Mouse (Mus musculus): ENCODE data around the gene Sit1.
"Not testable (repeated sequence)": the region's sequence is repeated elsewhere in the genome, so short reads cannot be mapped to it uniquely, and the experiment has no call there.

Gene Sit1

DNA sequence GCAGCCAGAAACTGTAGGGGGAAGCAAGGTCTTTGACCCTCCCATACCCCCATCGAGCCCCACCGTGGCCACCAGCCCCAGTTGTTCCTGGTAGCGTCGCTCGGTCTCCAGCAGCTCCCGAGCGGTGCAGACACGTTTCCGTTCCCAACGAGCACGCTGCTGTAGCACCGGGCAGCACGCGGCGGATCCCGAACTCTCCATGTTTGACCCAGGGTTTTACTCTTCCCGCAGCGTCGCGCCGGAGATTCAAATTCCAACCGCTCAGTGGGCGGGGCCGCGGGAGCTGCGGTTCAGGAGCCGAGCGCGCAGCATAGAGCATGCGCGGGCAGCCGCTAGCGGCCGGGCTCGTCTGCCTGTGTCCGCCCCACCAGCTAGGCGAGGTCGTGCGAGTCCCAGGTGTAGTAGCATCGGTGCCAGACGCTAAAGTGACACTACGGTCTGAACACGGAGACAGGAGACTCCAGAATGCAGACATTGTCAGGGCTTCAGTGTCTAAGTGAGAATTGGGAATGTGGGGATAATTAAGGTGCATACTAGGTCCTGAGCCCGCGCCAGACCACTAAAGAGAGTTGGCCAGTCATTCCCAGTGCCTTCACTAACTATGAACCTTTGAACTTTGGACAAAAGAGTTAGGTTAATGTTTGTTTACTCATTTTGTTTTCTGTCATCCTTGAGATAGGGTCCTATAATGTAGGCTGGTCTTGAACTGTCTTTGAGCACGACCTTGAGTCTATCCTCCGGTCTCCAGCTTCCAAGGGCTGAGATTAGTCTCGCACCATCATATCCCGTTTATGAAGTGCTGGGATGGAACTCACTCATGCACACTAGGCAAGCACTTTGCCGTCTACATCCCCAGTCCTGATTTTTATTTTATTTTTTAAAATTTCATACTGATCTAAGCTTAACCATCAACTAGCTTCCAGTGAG is 16.1 kb upstream of the Sit1 start, which contains the start of gene Arhgef39:
Gene Arhgef39, minus strand, starts transcription at position 289 of the 927 bp plus-strand sequence.
- DNase-seq (ENCODE audit: low spot score): peak; percentile 85

DNA sequence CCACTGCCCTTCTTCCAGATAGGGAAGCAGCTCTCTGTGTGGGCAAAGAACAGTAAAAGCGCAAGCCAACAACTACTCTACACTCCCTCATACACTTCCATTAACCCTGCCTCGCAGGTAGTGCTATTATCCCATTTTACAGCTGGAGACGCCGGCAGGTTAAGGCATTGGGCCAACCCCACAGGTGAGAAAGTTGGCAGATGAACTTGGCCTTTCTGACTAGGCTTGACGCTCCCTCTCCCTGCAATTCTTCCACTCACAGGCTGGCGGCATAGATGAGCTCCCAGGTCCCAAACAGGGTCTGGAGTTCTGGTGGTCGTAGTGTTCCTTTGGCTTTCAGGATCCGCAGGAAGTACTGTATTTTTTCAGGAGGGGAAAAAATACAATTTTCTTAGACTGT is 15.4 kb upstream of the Sit1 start:
- DNase-seq (ENCODE audit: low spot score): no peak

DNA sequence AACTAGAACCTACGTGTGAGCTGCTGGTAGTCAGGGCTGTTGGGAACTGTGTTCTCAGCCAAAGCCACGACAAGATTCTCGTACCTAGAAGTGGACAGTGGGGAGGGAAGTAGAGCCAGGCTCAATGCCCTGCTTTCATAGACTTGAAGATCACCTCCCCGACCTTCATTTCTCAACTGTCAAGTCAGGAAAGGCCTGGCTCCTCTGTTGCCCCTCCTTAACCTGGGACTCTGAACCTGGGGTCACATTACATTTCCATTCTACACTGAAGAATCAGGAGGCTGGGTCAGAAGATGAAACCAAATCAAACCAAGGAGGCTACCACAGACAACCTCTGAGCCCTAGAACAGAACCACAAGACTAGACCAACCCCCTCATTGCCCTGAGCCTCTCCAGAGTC is 14.4 kb upstream of the Sit1 start:
- no peak for DNase-seq (ENCODE audit: low spot score)

DNA sequence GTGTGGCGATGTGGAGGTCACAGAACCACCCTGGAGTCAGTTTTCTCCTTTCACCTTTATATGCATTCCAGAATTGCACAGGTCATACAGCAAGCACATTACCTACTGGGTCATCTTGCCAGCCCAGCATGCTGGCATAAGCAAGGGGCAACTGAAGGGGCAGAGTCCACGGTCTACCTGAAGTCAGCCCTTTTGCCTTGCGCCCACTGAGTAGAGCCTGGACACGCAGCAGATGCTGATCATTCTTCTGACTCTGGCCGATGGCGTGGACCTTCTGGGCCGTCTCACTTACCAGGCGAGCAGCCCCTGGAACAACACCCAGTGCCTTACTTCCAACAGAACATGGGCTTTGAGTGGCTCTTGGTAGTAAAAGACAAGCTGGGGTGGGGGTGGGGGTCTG is 13.9 kb upstream of the Sit1 start:
- no peak for DNase-seq (ENCODE audit: low spot score)

DNA sequence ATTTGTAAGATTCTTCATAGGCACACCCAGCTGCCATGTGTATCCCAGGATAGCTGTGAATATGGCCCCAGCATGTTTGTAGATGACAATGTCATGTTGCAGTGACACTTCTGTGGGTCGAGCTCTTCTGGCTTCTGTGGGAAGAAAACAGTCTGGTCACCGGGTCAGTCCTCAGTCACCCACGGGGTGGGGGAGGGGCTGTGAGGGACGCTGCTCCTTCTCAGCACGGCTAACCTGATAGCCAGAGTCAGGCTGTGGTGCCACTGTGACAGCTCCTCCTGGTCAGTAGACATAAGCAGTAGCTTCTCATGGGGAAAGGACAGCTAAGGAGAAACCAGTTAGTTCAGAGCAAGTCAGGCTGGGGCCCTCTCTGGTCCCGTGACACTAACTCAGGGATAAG is 13.1 kb upstream of the Sit1 start:
- DNase-seq (ENCODE audit: low spot score): no peak

DNA sequence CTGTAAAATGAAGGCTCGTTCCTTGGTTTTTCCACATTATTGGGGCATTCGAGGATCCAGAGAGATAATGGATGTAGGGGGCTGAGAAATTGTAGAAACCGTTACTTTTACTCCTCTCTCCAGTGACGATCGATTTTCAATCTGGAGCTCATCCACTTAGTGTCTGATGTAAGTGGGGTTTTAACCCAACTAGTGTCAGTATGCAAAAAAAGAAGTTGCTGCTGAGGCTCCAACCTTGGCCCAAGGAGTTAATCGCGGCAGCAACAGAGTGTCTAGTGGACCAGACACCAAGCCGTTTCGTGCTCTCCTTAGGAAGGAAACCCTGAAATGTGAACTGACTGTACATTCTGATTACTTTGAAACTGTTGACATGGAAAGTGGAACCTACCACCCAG is 10.3 kb upstream of the Sit1 start:
- no peak for DNase-seq (ENCODE audit: low spot score)

DNA sequence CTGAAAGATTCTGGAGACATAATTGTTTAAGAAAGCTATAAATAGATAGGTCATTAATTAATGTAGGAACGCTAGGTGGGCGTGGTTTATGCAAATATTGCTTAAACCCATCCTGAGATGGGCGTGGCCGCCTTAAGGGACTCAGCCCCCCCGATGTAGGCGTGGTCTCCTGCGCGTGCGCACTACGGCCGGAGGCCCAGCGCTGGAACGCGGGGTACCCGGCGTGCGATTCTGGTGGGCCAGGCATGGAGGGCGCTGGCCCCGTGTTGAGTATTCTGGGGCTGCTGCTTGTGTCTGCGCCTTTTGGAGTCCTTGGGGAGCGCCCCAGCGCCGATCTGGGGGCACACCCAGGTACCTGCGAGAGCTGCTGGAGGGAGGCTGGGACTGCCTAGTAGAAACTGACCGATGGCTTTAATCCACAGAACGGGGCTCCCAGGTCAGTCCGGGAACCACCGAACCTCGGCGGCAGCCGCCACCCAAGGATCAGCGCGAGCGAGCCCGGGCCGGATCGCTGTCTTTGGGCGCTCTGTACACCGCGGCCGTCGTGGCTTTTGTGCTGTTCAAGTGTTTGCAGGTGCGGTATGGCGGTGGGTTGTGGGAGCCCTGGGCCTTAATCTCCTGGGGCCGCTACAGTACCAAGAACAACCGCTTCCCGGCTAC is 9.8 kb upstream of the Sit1 start:
- peak; percentile 97 for DNase-seq (ENCODE audit: low spot score)

DNA sequence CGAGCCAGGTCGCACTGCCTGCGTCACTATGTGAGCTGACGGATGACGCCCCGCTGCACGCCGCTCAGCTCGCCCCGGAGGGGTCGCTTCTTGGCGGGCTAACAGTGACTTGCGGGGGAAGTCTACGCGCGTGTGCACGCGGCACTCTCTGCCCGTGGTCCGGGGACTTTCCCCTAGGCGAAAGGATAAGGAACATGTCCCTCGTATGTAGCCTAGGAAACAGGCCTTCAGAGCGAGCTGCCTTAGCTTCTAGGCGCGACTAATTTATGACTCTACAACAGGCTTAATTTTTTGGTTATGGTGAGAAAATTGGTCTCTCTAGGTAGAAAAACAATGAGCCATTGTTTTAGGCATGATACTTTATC is 9.3 kb upstream of the Sit1 start, which contains the start of gene Ccdc107:
Gene Ccdc107, plus strand, starts transcription at position 80 of the 365 bp plus-strand sequence.
- peak; percentile 90 for DNase-seq (ENCODE audit: low spot score)

DNA sequence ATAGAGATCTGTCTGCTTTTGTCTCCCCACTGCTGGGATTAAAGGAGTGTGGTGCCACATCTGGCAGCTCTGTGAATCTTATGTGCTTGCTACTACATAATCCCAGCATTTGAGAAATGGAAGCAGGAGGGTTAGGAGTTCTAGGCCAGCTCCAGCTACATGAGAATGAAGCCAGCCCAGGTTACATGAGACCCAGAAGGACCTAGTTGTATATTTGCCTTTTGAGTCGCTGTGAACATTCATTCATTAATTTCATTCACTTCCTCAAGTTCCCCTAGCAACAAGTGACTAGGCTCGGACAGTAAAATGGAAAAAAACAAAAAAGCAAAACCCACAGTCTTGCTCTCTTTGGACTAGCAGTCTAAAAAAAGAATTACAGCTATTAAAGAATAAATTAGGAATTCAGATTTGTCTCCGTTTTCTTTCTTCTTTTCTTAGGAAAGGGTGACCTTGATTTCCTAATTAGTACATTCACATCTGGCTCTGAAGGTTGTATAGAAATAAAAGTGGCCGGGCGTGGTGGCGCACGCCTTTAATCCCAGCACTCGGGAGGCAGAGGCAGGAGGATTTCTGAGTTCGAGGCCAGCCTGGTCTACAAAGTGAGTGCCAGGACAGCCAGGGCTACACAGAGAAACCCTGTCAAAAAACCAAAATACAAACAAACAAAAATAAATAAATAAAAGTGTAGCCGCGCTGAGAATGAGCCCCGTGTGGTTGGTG is 8.7 kb upstream of the Sit1 start:
- no peak for DNase-seq (ENCODE audit: low spot score)

DNA sequence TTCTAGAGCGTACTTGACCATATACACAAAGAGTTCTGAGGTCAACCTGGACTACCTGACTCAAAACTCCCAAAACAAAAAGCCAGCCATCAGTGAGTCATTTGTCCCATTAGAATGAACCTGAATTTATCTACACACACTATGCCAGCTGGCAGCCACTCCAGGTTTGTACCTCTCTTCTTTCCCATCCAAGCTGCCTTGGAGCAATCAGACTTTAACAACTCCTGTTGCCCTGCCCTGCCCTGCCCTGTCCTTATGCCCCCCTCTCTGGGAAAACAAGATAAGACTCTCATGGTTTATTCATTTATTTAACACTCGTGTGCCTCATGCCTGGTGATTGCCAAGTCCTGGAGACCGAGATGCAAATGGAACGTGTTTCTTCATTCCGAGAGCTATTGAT is 7.3 kb upstream of the Sit1 start:
- no peak for DNase-seq (ENCODE audit: low spot score)

DNA sequence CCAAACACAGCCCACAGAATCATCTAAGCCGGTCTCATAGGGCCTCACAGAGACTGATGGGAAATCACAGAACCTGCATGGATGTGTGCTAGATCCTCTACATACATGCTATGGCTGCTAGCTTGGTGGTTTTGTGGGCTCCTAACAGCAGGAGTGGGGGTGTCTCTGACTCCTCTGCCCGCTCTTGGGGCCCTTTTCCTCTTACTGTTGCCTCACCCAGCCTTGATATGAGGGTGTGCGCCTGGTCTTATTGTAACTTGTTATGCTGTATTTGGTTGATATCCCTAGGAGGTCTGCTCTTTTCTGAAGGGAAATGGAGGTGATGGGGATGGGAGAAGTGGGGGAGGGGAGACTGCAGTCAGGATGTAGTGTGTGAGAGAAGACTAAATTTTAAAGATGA is 6.1 kb upstream of the Sit1 start:
- no peak for DNase-seq (ENCODE audit: low spot score)

DNA sequence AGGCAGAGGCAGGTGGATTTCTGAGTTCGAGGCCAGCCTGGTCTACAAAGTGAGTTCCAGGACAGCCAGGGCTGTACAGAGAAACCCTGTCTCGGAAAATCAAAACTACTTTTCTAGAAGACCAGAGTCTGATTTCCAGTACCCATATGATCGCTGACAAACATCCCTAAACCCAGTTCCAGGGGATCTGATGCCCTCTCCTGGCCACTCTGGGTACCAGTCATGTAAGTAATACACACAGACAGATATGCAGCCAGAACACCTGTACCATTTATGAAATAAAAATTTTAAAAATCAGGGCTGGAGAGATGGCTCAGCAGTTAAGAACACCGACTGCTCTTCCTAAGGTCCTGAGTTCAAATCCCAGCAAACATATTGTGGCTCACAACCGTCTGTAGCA is 2.1 kb upstream of the Sit1 start:
- not testable (repeated sequence) for DNase-seq (ENCODE audit: low spot score)

DNA sequence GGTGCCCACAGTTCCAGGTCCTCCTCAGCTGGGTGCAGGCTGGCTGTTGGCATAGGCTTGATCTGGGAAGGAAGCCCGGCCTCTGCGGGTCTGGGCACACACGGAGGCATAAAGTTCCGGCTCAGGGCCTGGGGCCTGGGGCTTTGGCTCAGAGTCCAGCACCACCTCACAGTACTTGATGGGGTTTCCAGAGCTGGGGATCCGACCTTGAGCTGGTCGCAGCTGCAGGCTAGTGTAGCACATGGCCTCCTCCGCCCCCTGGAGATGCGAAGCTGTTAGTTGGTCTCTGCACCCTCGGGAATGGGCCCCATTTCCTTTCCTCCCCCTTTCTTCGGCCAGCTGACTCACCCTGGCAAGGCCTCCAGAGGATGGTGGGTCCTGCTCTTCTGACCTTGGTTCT is 943 bp downstream of the Sit1 start:
- DNase-seq (ENCODE audit: low spot score): no peak

DNA sequence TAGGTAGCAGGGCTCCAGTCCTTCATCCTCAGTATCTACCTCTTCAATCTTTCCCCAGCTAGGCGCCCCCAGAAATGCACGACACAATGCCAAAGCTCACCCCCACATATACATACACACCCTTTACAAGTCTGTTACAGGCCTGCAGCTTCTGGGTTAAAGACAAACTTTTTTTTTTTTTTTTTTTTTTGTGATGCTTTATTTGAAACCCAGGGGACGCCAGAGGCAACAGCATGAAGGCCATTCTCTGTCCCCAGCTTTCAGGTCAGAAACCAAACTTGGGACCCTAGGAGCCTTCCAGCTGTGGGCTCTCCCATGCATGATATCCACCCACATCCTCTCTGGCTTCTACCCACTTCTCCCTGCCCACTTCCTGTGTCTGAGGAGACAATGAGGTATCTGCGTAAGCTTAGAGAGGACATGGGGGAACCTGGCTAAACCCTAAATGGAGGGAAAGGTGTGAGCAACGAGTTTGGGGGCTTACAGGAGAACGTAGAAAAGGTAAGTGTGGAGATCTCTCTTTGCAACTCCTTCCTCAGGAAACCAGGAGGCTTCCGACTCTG is 1.6 kb downstream of the Sit1 start:
- no peak for DNase-seq (ENCODE audit: low spot score)

DNA sequence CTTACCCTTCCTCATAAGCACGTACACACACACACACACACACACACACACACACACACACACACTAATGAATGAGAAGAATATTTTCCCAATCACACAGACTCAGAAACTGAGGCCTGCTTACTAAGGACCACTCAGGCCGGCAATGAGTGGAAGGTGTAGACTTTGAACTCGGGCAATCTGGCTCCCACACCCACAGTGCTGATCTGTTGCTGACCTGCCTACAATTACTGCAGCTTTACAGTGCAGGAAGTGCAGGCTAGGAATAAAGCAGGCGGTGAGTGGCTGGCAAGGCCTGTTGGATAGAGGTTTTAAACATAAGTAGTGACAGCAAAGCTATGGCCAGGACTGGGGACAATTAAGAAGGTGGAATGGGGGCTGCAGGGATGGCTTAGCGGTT is 2.5 kb downstream of the Sit1 start:
- DNase-seq (ENCODE audit: low spot score): no peak

DNA sequence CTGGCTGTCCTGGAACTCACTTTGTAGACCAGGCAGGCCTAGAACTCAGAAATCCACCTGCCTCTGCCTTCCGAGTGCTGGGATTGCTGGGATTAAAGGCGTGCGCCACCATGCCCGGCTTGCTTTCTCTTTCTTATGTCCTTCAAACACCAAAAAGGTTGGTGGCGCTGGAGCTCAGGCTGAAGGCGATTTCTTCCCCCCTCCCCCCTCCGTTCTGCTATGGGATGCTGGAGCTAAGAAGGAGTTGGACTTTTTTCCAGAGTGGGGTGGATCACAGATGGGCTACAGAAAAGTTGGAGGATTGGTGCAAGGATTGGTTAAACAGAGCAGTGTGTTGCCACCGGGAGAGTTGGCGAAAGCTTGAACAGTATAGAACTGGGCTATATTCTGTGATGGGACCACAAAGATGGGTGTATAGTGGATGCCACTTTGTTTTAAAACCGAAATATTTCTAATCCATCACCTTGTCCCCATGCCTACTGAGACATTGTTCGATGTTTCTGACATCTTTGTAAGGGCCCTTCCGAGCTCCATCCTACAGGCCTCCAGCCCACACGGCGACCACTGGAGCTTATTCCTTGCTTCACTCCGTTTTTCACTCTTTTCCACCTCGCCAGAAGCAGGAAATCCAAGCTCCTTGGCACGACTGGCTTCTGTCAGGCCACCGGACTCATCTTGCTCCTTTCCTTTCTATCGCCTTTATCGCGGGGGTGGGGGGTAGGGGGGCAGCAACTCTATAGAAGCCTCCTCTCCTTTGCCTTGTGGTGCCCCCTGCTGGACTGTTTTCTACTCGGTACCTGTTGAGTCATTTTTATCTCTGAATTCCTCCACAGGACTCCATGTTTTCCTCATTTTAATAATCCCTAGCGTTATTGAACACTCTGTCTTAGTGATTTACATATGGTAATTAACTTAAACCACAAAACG is 4.4 kb downstream of the Sit1 start:
- DNase-seq (ENCODE audit: low spot score): peak; percentile 63

DNA sequence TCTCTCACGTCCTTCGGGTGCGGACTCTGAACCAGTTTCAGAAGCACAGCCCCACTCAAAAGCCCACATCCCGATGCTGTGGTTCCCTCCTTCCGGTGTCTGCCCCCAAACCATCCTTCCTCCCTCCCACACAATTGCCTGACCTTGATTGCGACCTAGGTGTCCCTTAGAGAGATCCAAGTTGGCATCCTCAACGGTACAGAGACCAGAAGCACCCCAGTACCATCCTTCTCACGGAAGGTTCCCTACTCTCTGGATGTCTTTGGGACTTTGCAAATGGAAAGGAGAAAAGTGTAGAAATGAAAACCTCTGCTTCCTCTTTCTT is 5.0 kb downstream of the Sit1 start:
- DNase-seq (ENCODE audit: low spot score): peak; percentile 36

DNA sequence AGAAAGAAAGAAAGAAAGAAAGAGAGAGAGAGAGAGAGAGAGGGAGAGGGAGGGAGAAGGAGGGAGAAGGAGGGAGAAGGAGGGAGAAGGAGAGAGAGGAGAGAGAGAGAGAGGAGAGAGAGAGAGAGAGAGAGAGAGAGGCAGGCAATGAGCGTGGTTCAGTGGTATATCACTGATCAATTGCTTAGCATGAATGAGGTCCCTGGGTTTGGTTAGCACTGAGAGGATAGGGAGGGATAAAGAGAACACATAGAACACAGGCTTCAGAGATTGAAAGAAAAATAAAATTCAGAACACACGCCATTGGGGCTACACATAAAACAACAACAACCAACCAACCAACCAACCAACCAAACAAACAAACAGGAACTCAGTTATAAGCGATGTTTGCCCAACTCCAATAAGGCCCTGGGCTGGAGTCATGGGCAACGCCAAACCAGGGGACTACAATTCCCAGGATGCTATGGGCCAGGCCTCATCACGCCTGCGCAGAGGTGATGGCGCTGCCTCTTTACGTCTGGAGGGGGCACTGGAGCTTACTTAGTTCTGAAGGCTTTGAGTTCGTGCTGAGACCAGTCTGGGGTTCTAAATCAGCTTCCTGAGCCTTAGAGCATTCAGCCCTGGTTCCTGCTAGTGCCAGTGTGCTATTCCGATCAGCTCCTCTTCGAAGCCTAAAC is 5.5 kb downstream of the Sit1 start:
- peak; percentile 86 for DNase-seq (ENCODE audit: low spot score)

DNA sequence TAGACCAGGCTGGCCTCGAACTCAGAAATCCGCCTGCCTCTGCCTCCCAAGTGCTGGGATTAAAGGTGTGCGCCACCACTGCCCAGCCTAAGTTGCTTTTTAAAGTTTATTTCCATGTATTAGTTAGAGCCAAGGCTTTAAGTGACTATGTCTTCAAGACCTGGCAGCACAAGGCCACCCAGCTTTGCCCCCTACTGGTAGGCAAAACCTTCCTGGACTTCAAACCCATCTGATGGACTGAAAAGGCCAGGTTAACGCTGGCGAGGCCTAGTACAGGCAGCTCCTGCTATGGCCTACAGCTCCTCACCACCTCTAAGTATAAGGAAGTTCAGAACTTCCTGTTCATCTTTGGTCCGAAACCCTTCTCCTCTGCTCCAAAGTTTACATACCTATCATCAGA is 6.9 kb downstream of the Sit1 start:
- DNase-seq (ENCODE audit: low spot score): no peak

DNA sequence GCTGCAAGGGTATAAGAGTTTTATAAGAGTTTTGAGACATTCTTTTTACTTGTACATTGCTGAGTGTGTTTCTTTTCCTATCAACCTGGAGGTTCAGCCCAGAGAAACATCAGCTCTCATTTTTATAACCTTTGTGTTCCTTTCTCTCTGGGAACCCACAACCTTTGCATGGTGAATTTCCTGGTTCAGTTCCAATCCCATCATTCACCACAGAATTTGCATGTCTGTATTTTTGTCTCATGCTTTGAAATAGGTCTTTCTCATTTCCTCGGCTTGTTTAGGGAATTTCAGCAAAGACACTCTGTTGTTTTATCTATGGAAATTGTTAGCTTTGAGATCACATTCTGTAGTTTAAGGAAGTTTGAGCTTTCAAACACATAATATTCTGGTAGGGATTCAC is 9.9 kb downstream of the Sit1 start:
- DNase-seq (ENCODE audit: low spot score): no peak

DNA sequence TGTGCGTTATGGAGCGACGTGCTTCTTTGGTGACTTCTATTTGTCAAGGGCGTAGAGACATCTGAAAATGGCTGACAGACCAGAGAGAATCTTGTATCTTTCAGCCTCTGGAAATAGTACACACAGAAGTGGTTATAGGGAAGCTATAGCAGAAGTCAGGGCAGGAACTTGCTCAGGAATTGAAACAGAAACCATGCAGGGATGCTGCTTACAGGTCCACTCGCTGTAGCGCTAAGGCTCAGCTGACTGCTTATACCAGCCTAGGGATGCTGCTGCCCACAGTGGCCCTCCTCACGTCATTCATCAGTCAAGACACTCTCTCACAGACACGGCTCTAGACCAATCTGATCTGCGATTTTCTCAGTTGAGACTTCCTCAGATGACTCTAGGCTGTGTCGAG is 13.2 kb downstream of the Sit1 start:
- no peak for DNase-seq (ENCODE audit: low spot score)

All from ovary, postnatal 36 days (tissue).